Comparison of ENCODE assay signal across 15 mouse cellular contexts in the genomic region with DNA sequence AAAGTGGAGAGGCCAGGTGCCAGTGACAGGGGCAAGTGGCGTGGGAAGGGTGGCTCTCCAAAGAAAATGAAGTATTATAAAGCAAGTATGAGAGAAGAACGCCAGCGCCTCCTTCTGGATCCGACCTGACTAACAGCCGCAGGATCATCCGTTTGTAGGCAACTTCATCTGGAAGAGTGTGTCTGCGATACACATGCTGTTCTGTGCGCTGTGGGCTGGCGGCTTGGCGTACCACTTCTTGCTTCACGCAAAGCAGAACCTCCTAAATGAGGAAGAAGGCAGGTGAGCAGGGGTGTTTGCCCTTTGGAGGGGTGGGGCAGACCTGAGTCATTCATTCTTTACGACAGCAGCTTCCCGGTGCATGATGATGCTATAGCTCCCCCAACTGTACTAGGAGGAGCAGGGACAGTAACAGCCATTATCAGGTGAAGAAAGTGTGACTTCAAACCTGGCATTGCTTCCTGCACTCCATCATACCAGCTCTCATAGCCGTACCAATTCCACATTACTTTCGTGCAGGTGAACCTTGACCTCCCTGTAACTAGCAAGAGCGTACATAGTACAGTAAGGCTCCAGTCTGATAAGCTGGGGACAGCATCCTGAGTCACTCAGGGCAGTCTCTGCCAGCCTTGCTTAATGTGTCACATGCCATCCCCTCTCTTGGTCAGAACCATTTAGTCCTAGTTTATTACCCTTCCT. TPM values are rescaled to one million over a fixed set of nuclear protein-coding genes. Genes with fewer than 3 reads are reported as not detected.
A peak's percentile ranks its signal among the peaks of the same experiment; 100 is the strongest.
DNase-seq lines count a peak whose midpoint lies in the region; ATAC-seq and TF ChIP-seq lines count a peak whose summit lies in the region.
"Had no signal": no experiment of that assay in that cellular context is flagged by ENCODE, and none has a peak within 500 bp of the region (broad histone marks: within the 10 kb centered on the region; RNA-seq: fewer than 3 reads in every experiment).

No protein-coding gene starts in this region.

- TF ChIP-seq CTCF in kidney, postnatal 0 days (IDR thresholded peaks at IDR 0.05; ENCODE audit: low read depth) = peak; percentile 4; the same call in 1 of the 2 replicates
- peak; percentile 24 for TF ChIP-seq CTCF in bone marrow macrophage, adult 2 months (IDR thresholded peaks at IDR 0.05; ENCODE audit: low read depth, low read length)

- ATAC-seq in kidney, postnatal 0 days (replicated peaks; ENCODE audit: low FRiP score, low read depth) = 0 out of 2 replicates have a peak, but pooled peaks have one; percentile 40
- peak; percentile 82 for ATAC-seq in megakaryocyte progenitor cell, adult 5-6 weeks (replicated peaks; ENCODE audit: poor library complexity)
- ATAC-seq: forebrain, embryonic 15.5 days had no signal

- no peak overlapping the region for H3K9ac ChIP-seq in kidney, postnatal 0 days (ENCODE audit: low read depth, low read length)
- no peak overlapping the region for H3K9ac ChIP-seq in ES-E14 (ENCODE audit: insufficient read depth, low read depth, low read length, poor library complexity, severe bottlenecking)
- H3K9ac ChIP-seq: forebrain, embryonic 15.5 days; neural tube, embryonic 15.5 days; stomach, embryonic 15.5 days had no signal

- H3K27me3 ChIP-seq in kidney, postnatal 0 days (ENCODE audit: insufficient read depth, low read length) = no peaks in the 10 kb centered on the region
- H3K27me3 ChIP-seq: forebrain, embryonic 15.5 days; neural tube, embryonic 15.5 days; stomach, embryonic 15.5 days had no signal

- WGBS in kidney, postnatal 0 days = 57% methylated on average over 16 of the region's 16 CpGs

- no peak overlapping the region for H3K4me3 ChIP-seq in kidney, postnatal 0 days (replicated peaks; ENCODE audit: low read depth, low read length)
- H3K4me3 ChIP-seq in ES-E14 (ENCODE audit: insufficient read depth in 1 of 2, low read depth in 1 of 2, low read length in 2 of 2, poor library complexity in 1 of 2, severe bottlenecking in 1 of 2) = peak overlapping the region in 1 of 2 experiments; percentile 53; a peak in 2 of 4 replicates
- no peak overlapping the region for H3K4me3 ChIP-seq in bone marrow macrophage, adult 2 months (ENCODE audit: insufficient read depth, low read length)
- H3K4me3 ChIP-seq: forebrain, embryonic 15.5 days; neural tube, embryonic 15.5 days; stomach, embryonic 15.5 days had no signal

- in situ Hi-C loops in ES-E14 (cut with MboI; ENCODE audit: low sequenced_read_pairs in 2 of 2, unreplicated experiment in 2 of 2) = loop anchor here in 1 of 2 experiments (25.0 kb wide), 1 partner anchor 1219 kb away; the partner anchor contains the start of gene Zkscan6

- no peak overlapping the region for H3K27ac ChIP-seq in kidney, postnatal 0 days
- H3K27ac ChIP-seq in ES-E14 (ENCODE audit: insufficient read depth, low read depth, low read length, poor library complexity, severe bottlenecking) = no peak overlapping the region
- H3K27ac ChIP-seq in bone marrow macrophage, adult 2 months (ENCODE audit: insufficient read depth, low read depth, low read length) = no peak overlapping the region
- H3K27ac ChIP-seq: forebrain, embryonic 15.5 days; macrophage; neural tube, embryonic 15.5 days; stomach, embryonic 15.5 days had no signal

- H3K4me1 ChIP-seq in kidney, postnatal 0 days (replicated peaks; ENCODE audit: insufficient read depth, low read length) = no peaks in the 10 kb centered on the region
- peaks cover 0 to 2% of the 10 kb centered on the region in 2 experiments; a peak in 1 of 4 replicates for H3K4me1 ChIP-seq in ES-E14 (ENCODE audit: control insufficient read depth in 2 of 2, insufficient read depth in 2 of 2, low read length in 2 of 2, poor library complexity in 1 of 2)
- 0 out of 2 replicates have a peak, but pooled peaks cover 2% of the 10 kb centered on the region for H3K4me1 ChIP-seq in bone marrow macrophage, adult 2 months (ENCODE audit: control insufficient read depth, insufficient read depth, low read length)
- H3K4me1 ChIP-seq: forebrain, embryonic 15.5 days; neural tube, embryonic 15.5 days; stomach, embryonic 15.5 days had no signal

- no peak for DNase-seq in kidney, postnatal 0 days (ENCODE audit: low spot score)
- DNase-seq in kidney, postnatal 10 days = no peak
- DNase-seq in ES-E14 (ENCODE audit: low read depth, low spot score) = no peak
- no peak for DNase-seq in right cerebral cortex, adult 18-20 months
- no peak for DNase-seq in neural tube, embryonic 10.5 days (ENCODE audit: extremely low spot score, low spot score)
- DNase-seq: cerebellum, postnatal 25 days; heart, adult 11 months; heart, postnatal 14 days; kidney, adult 18-20 months had no signal

- no peaks in the 10 kb centered on the region for H3K9me3 ChIP-seq in kidney, postnatal 0 days (replicated peaks; ENCODE audit: low read length)
- H3K9me3 ChIP-seq in ES-E14 (ENCODE audit: control insufficient read depth, insufficient read depth, low read depth, low read length) = no peaks in the 10 kb centered on the region
- H3K9me3 ChIP-seq: forebrain, embryonic 15.5 days; neural tube, embryonic 15.5 days; stomach, embryonic 15.5 days had no signal

- no peak for TF ChIP-seq POLR2A in bone marrow macrophage, adult 2 months (IDR thresholded peaks at IDR 0.05; ENCODE audit: borderline replicate concordance, low read depth, low read length)

- H3K36me3 ChIP-seq in kidney, postnatal 0 days (ENCODE audit: insufficient read depth, low read length) = no peaks in the 10 kb centered on the region
- no peaks in the 10 kb centered on the region for H3K36me3 ChIP-seq in ES-E14 (ENCODE audit: control insufficient read depth, insufficient read depth, low read length, poor library complexity, severe bottlenecking)
- H3K36me3 ChIP-seq: forebrain, embryonic 15.5 days; neural tube, embryonic 15.5 days; stomach, embryonic 15.5 days had no signal

- H3K4me2 ChIP-seq in kidney, postnatal 0 days (ENCODE audit: low read length) = no peak overlapping the region
- H3K4me2 ChIP-seq: forebrain, embryonic 15.5 days; neural tube, embryonic 15.5 days; stomach, embryonic 15.5 days had no signal

TF ChIP-seq in ES-E14, 5 proteins besides CTCF, POLR2A, EP300 and RAD21:
- TF ChIP-seq ZC3H11A (IDR thresholded peaks at IDR 0.05; ENCODE audit: borderline replicate concordance, low read depth, low read length) (peak; percentile 4; the same call in 1 of the 2 replicates), ZNF384 (IDR thresholded peaks at IDR 0.05; ENCODE audit: low read depth, low read length) (no peak)

RNA-seq across cellular contexts. Expression of gene Tmem220, which starts 6.1 kb away (rescaled TPM):
- polyA plus RNA-seq in kidney, postnatal 0 days (2015; fragmentation: Nextera tagmentation; extraction: Ambion mirVana) = 1.5 and 1.8 TPM in 2 replicates
- 1.6 and 2.3 TPM in 2 replicates for total RNA-seq in ES-E14 (2012; rRNA removed)
- polyA plus RNA-seq in bone marrow macrophage, adult 2 months (2012; ENCODE audit: insufficient read depth, insufficient read length, missing spikeins) = 6.7 and 8.1 TPM in 2 replicates
- total RNA-seq in megakaryocyte progenitor cell, adult 5-6 weeks (2015) = 2.1 and 2.7 TPM in 2 replicates
- 0.87 and 1.5 TPM in 2 replicates for total RNA-seq in megakaryocyte progenitor cell, adult 5-6 weeks (2017)

RNA-seq across cellular contexts. Expression of gene Adprm, which starts 21.3 kb away (rescaled TPM):
- polyA plus RNA-seq in kidney, postnatal 0 days (2015; fragmentation: Nextera tagmentation; extraction: Ambion mirVana) = 29.0 and 29.5 TPM in 2 replicates
- 25.4 and 27.3 TPM in 2 replicates for total RNA-seq in ES-E14 (2012; rRNA removed)
- 29.4 and 30.6 TPM in 2 replicates for polyA plus RNA-seq in bone marrow macrophage, adult 2 months (2012; ENCODE audit: insufficient read depth, insufficient read length, missing spikeins)
- total RNA-seq in megakaryocyte progenitor cell, adult 5-6 weeks (2015) = 45.6 and 55.3 TPM in 2 replicates
- total RNA-seq in megakaryocyte progenitor cell, adult 5-6 weeks (2017) = 29.0 and 38.4 TPM in 2 replicates

RNA-seq across cellular contexts. Expression of gene Sco1, which starts 21.4 kb away (rescaled TPM):
- 16.0 and 16.7 TPM in 2 replicates for polyA plus RNA-seq in kidney, postnatal 0 days (2015; fragmentation: Nextera tagmentation; extraction: Ambion mirVana)
- 33.6 and 35.9 TPM in 2 replicates for total RNA-seq in ES-E14 (2012; rRNA removed)
- polyA plus RNA-seq in bone marrow macrophage, adult 2 months (2012; ENCODE audit: insufficient read depth, insufficient read length, missing spikeins) = 8.7 and 8.8 TPM in 2 replicates
- total RNA-seq in megakaryocyte progenitor cell, adult 5-6 weeks (2015) = 16.4 and 17.4 TPM in 2 replicates
- 32.8 and 47.5 TPM in 2 replicates for total RNA-seq in megakaryocyte progenitor cell, adult 5-6 weeks (2017)

RNA-seq across cellular contexts. Expression of gene Myh3, which starts 47.0 kb away (rescaled TPM):
- 0.01 and 0.05 TPM in 2 replicates for polyA plus RNA-seq in kidney, postnatal 0 days (2015; fragmentation: Nextera tagmentation; extraction: Ambion mirVana)
- 1.3 and 1.5 TPM in 2 replicates for total RNA-seq in ES-E14 (2012; rRNA removed)
- polyA plus RNA-seq in bone marrow macrophage, adult 2 months (2012; ENCODE audit: insufficient read depth, insufficient read length, missing spikeins) = not detected in 2 replicates
- total RNA-seq in megakaryocyte progenitor cell, adult 5-6 weeks (2015) = not detected in 2 replicates
- total RNA-seq in megakaryocyte progenitor cell, adult 5-6 weeks (2017) = not detected in 2 replicates
- total RNA-seq: heart, postnatal 14 days had no signal
